Mouse (Mus musculus) thymus, adult 2 months (tissue): ENCODE measurements around the gene Cnfn.

Source experiments
- CTCF ChIP-seq: fragments of 200-500 bp; IDR thresholded peaks from 2 replicates; pipeline ENCODE4 v1.5.1; 2012; ENCODE audit warnings: mild to moderate bottlenecking, control low read depth, low read length, moderate library complexity, borderline replicate concordance; ENCODE audit not compliant: control insufficient read depth, poor library complexity, insufficient read depth; ENCODE audit errors: extremely low read depth
- POLR2A ChIP-seq: fragments of 200-500 bp; IDR thresholded peaks from 2 replicates; pipeline ENCODE4 v1.6.1; 2012; ENCODE audit warnings: mild to moderate bottlenecking, low read length, control low read depth, moderate library complexity; ENCODE audit not compliant: control insufficient read depth, poor library complexity, insufficient read depth; ENCODE audit errors: extremely low read depth

- TF ChIP-seq POLR2A (no peak), CTCF (no peak)
Observed at GRCm38 (mm10) chr7:25383891-25384290, 14.4 kb upstream of the Cnfn start.
